Mouse (Mus musculus) retina, embryonic 14.5 days (tissue): ENCODE data around the gene Stx8.

Source experiments
- DNase-seq: peaks from one replicate; pipeline ENCODE4 v3.0.0-alpha.2; 2015; ENCODE audit warnings: low spot score

The Stx8 gene

DNA sequence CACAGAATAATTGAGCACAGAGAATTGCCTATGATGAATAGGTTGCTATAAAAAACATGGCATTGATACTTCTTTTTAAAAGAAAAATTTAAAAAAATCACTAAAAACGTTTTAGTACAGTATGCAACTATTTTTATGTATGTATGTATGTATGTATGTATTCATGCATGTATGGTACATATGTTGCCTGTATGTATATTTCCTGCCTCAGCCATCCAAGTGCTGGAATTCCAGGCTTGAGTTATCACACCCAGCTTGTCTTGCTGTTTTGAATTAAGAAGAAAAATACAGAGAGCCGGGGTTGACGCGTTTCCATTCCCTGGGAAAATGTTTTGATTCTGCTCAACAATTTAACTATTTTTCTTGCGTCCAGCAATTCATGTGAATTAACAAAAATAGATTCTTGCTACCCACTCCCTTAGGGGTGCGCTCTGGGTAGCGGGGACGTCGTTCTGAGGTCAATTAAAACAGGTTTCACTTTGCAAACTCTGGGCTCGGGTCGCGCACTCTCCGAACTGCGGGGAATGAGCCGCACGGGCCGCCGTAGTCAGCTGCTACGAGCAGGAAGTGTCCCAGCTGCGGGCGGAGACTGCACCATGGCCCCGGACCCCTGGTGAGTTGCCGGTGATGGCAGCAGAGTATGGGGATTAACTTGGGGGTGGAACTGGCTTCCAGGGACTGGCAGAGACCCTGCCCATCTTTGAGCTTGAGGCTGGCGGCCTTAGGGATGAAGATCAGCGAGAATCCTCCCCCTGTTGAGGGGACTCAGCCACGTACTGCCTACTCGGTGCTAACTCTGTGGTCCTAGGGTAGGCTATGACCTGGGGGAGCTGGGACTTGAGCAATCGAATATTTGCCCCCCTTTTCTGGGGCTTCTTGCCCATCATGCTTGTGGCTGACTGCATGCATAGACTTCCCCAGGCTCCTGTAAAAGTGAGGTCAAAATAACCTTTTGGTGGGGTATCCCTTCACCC, at the start of gene Stx8:
Stx8 (plus strand) TSS at position 289 of the 974 bp plus-strand sequence.
- peak; percentile 89 for DNase-seq

DNA sequence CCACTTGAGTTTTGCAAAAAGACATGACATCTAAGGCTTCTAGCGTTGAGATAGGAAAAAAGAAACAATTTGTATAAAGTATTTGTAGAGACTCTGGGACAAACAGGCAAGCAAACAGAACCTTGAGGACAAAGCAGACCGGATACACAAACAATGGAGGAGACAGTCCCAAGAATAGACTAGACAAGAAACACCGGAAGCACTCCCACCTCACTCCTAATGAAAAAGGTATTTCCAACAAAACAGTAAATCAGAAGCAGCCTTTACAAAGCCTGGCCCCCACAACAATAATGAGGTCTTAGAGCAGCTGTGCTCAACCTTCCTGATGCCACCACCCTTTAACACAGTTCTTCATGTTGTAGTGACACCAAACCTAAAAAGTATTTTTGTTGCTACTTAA, 48.9 kb upstream of the Stx8 start:
- DNase-seq: no peak

DNA sequence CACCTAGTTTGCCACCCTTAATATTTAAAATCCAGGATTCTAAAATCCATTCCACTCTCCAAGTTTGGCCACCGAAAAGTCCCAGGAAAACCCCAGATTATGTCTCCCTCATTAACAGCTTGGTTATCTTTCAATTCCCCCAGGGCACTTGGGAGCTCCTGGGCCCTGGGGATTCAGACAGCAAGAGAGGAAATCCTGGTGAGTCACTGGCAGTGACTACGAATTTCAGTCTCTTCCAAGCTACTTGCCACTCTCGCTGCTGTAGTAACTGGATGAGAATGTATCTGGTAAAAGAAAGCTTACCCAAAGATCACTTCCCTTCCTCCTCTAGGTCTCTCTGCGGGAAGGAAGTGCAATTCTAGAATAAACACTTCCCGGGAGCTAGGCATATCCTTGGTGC, 46.4 kb upstream of the Stx8 start:
- DNase-seq: no peak

DNA sequence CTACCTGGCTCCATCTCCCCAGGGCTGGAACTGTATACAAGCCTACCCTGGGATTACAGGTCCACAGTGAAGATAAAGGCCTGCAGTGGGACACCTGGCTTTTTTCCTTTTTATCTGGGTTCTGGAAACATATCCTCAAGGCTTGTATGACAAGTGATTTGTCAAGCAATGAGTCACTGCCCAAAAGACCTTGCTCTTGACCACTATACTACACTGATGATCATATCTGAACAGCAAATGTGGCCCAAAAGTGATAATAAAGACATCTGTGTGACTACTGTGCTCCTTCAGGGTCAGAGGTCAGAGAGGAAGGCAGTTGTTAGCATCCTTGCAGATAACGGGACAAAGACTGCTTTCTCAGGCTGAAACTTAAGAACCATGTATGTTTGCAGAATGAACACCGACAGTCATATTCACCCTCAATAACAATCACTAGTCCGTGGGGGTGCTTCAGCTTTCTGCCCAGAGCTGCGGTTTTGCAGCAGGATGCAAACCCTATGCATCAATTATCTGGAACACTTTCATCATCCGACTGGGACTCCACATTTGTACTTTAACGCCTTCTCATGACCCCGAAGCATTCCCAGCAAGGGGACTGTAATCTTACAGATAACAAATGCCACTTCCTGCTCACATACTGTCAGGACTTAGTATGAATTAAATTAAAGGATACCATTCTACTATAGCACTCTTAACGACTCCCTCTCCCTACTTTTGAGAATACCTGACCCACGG, 45.6 kb upstream of the Stx8 start:
- DNase-seq: no peak

DNA sequence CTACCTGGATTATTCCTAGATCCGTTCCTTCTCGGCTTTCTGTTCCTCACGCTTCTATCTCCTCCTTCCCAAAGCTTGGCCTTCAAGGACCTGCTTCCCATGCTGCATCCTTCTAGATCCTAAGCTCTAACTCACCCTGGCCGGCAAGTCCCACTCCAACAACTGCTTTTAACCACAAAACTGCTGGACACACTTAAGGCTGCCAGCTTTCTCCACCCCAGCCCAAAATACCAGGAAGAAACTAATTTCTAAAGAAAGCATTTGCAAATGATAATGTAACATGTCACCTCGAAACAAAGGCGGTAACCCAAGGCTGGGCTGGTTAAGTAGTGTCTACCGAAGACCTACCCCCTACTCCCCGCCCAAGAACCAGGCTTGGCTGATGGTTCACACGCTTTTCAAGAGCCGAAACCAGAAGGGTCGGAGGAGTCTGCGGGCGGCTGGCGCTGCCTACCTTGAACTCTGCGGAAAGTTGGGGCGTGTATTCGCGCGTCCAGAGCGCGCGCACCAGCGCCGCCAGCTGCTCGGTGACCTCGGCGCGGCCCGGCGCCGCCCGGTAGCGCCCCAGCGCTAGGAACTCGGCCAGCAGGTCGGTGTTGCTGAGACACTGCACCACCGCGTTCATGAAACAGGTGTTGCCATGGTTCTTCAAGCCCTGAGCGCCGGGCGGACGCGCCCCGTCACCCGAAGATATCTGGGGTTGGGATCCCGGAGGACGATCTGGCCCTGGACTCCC, 44.7 kb upstream of the Stx8 start:
- no peak for DNase-seq

DNA sequence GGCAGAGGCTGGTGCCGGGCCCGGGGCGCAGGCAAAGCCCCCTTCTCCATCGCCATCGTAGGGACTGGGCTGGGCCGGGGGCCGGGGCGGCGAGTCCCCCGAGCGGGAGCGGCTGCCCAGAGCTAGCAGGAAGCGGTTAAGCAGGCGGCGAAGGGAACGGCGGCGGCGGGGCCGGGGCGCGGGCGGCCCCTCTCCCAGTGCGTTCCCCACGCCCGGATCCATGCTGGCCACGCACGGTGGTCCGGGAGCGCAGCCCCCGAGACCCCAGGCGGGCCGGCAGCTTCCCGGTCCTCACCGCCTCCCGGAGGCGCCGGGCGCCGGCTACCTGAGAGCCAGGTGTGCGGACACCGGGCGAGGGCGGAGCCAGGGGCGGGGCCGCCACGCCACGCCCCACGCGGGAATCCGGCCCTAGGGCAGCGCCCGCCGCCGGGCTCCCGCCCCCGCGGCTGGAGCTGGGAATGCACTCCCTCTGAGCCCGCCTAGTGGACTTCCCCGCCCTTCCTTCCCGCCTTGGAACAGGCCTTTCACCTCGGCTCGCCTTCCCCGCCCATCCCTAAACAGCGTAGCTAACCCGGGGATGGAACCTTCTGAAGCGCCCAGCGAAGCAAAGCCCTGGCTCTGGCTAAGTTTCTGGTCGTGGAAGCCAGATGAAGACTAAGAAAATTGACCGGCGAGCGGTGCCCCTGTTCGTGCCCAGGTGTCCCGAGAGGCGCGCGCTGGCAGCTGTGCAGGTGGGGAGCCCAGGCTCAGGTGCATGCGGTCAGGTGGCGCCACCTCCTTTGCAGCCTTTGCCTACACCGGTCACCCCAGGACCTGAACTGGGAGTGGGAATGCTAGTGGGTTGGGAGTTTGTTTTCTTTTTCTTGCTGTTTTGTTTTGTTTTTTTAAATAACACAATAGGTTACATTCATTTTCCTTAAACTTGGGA, 43.9 kb upstream of the Stx8 start, which contains the start of gene Usp43:
Usp43 (minus strand) TSS at position 327 of the 928 bp plus-strand sequence.
- peak; percentile 73 for DNase-seq

DNA sequence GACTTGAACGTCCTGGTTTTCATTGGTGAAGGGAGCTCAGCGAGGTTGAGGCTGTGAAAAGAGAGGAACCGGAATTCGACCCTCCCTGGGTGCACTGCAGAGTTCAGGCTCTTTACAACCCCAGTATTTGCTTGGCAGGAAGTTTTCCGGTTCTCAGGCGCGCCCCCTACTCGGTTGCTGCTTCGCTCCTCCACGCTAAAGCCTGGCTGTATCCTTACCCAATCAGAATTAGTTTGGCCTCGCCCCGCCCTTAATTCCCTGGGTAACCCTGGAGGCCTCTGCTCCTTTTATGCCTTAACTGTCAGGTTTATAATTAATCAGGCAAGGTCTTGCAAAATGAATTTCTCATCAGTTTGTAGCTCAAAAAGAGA, 43.3 kb upstream of the Stx8 start:
- DNase-seq: peak; percentile 86

DNA sequence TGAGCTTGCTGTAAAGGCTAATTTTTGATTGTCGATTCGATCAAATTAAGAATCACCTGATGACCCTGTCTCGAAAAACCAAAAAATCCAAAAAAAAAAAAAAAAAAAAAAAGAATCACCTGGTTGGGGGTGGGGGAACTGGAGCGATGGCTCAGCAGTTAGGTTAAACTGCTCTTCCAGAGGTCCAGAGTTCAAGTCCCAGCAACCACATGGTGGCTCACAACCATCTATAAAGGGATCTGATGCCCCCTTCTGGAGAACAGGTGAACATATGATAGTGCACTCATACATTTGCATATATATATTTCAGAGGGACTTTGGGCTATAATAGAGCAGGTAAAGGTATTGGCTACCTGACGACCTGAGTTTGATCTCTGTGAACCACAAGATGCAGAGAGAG, 42.3 kb upstream of the Stx8 start:
- no peak for DNase-seq

DNA sequence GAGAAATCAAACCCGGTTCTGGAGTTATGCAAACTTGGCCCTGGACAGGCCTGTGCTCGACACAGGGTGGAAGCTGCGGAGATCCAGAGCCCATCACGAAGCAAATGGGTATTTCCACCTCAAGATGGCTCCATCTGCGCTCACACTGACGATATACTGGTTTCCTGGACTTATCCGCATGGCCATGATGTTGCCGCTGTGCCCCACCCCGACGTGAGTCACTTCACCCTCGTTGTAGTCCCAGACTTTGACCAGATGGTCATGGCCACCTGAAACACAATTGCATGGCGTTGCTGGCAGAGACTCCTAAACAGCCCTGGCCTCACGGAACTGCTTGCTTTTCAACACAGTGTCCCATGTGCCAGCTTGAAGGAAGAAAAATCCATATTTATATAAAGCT, 41.0 kb upstream of the Stx8 start:
- no peak for DNase-seq

DNA sequence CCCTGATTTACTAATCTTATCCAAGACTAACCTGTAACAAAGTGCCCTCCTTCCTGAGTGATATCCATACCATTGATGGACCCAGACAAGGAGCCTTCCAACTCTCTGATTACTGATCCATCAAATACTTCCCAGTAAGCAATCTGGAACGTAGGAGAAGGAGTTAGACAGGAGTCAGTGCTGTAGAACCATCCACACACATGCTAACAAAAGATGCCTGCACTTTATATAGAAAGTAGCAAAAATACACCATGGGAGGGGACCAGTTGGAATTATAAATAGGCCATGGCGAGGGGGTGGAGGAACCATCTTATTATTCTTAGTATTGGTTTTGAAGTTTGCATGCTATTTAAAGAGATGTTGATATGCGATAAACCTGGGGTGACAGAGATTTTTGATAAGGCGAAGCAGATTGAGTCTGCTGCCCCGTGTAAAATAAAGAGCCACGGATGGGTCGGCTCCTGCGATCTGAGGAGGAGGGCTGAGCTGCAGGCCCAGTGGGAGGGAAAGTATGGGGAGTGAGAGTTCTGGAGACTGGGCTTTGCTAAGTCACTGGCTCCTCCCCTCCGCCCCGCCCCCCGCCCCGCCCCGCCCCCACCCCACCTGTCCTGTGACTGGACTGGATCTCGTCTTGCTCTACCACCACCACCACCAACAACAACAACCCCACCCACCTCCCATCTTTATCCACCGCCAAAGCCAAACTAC, 39.5 kb upstream of the Stx8 start:
- DNase-seq: no peak

DNA sequence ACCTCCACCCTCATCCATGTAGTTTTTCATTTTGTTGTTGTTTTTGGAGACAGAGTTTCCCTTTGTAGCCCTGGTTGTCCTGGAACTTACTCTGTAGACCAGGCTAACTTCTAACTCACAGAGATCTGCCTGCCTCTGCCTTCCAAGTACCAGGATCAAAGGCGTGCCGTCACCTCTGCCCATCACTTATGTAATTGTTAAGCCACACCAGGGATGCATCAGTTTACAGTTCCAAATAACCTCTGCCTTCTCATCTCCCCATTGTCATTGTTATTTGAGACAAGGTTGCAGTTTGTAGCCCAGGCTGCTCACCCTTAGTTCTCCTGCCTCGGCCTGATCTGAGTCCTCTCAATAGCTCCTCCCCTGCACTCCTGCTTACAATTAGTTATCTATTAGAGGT, 33.8 kb upstream of the Stx8 start:
- DNase-seq: no peak

DNA sequence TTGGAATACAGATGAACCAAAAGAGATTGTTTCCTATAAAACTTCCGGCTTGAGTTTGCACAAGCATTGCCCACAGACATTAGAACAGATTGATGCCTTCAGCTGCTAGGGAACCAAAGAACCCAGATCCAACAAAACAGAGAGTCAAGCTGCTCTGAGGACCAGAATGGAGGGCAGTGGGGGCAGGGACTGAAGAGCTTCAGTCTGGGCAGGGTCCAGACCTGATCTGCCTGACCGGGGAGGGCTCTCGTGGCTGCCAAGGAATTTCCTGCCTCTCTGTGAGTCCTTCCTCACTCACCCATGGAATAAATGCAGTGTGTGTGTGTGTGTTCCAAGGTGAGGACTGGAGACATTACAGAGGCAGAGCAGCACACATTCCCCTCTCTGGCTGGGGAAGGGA, 17.8 kb upstream of the Stx8 start:
- no peak for DNase-seq

DNA sequence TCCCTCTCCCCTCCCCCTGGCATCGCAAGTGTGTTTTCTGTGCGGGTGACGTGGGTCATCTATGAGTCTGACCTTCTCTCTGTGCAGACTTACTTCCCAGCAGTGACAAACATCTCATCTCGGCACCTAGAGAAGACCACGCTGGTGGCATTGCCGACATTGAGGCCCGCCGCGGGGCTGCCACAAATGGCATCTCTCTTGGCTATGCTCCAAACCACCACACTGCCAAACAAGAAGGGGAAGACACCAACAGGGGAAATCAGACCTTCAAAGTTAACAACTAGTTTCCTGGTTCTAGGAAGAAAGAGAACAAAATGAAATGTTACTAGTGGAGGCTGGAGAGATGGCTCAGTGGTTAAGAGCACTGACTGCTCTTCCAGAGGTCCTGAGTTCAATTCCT, 16.5 kb upstream of the Stx8 start:
- no peak for DNase-seq

DNA sequence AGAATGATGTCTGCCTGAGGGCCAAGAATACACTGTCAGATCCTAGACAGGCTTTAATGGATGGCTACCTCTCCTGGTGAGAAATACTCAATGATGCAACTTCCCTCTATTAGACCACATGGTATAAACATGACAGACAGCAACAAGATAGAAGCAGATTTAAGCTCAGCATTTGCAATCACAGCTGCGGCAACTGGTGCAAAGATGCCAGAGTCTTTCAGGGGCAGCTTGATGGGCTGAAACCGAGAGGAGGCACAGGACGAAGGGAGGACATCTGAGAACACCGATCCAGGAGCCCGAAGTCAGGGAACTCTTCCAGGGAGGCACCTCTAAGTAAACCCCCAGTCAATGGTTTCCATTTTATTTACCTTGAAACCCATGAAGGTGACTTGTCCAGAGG, 12.4 kb upstream of the Stx8 start:
- no peak for DNase-seq

DNA sequence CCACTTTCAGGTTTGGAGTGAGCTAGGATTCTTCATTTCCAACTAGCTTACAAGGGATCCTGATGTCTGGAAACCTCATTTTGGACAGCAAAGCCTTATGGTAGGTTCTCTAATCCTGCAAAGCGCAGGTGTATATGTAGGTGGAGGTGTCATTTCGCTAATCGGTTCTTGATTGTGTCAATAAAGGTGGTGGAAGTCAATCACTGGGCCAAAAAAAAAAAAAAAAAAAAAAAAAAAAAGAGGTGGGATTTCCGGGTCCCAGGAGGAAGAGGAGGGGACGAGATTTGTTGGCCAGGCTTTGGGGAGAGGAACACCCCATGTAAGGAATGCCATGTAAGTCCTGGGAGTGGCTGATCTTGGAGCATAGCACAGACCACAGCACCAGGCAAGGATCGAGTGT, 11.6 kb upstream of the Stx8 start:
- DNase-seq: no peak

DNA sequence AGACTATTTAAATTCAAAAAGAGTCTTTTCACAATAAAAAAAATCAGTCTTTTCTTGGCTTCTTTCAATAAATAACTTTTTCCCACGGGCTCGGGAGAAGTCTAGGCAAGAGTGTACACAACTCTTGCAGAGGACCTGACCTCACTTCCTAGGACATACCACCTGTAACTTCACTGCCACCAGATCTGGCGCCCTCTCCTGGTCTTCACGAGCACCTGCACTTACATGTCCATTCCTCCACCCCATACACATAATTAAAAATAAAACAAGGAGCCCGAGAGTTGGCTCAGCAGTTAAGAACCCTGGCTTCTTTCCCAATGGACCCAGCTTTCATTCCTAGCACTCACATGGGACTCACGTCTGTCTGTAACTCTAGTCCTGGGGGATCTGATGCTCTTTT, 1.9 kb upstream of the Stx8 start:
- DNase-seq: peak; percentile 11

DNA sequence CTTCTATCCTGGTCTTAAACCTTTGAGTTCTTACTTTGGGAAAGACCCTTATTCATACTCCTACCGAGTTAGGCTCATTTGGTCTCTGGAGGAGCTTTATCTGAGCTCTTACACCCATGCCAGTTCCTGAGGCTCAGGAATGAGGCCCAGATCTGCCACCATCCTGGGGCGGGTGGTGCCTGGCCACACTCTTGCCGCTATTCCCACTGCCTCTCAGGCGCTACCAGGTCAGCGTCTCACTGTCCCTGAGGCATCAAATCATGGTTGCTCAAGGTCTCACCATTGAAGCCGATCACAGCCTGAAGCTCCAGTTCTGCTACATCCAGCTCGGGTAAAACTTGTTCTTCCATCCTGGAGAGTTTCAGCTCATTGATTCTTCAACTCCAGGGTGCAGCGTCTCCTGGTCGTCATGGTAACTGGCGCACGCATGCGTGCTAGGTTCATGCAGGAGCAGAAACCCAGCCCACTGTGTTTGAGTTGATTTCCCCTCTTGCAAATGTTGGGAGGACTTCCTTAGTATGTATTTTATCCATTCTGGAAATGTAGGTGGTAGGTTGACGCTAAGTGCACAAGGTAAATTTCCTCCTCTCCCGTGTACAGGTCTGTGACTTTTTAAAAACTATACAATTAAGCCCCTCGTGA, 630 bp upstream of the Stx8 start, which contains the start of gene Cfap52:
Cfap52 (minus strand) TSS at position 410 of the 642 bp plus-strand sequence.
- DNase-seq: peak; percentile 89

DNA sequence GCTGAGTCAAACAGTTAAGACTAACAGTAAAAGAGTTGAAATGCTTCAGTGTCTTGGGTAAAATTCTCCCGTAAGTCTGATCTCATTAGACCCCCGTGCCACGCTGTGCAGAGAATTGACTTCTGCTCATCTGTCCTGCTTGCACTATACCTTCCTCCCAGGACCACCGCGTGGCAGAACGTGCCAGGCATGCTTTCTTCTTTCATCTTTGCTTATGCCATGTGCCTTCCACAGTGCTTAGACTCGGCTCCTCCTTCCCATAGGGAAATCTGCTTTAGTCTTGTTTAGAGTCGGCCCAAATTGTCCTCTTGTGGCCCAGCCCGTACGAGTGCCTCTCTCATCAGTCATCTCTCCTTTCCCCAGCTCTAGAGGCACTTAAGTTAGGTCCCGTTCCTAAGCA, 1.8 kb downstream of the Stx8 start:
- DNase-seq: no peak

DNA sequence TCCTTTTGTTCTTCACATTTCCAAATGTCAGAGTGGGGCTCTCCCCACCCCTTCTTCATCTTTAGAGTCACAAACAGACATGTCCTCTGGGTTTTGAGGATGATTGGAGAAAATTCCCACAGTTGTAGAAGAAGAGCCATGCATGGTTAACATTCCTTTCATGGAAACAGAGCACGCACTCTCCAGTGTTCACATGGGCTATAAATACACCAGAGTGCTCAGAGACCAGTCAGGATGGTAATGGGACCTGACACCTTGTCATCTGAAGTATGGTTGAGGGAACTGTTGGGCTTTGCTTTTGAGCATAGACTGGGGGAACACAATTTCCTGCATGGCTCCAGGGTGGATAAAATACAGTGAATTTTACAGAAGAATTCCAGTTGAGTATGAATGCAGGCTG, 6.6 kb downstream of the Stx8 start:
- DNase-seq: no peak

DNA sequence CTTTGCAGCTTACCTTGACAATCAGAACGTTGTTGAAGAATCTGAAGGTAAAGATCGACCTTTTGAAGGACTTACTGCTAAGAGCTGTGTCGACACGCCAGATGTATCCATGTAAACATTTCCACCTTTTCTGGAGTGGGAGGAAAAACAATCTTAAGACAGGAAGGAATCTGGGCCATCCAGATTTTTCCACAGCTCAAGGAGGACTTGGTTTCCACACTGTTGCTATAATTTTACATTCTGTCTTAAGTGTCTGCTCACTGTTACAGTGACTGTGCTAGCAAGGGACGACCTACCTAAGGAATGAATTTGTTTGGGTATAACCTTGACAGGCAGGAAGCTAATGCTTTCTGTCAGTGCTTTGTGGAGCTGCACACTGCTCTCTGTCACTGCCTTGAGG, 7.2 kb downstream of the Stx8 start:
- DNase-seq: no peak
